Mouse (Mus musculus): Measurements from ENCODE around the gene Cblb. TPM values are rescaled to one million over a fixed set of nuclear protein-coding genes. Genes with fewer than 3 reads are reported as not detected.

Cblb gene
- total RNA-seq, 2 experiments from 2014 or later: 16.2 to 19.4 TPM

DNA sequence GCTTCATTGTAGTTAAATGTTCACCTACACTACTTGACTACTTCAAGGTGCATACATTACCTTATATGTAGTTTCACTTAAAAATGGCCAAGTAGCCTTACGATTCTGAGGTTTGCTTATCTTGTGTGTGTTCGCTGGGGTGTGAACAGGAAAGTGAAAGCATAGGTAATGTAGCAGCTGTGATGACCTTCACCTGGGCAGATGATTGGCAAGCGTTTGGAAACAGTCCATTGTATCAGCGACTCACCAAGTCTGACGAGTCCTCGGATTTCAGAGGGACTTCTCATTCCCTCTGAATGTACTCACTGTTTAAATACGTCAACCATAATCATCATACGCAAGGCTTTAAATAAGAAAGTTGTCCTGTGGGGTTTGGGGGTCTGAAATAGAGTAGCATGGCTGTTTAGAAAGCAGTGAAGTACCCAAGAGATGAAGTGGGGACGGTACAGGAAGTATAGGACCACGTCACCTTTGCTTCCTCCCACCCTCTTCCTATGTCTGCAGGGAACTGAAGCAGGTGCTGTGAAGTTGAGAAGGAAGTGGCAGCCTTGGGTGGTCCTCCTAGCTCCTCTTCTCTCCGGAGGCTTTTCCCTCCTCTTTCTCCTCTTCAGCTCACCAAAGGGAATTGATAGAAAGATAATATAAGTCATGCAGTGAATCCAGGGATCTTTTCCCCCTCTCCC, 101.9 kb downstream of the Cblb start:
- no peak for DNase-seq

DNA sequence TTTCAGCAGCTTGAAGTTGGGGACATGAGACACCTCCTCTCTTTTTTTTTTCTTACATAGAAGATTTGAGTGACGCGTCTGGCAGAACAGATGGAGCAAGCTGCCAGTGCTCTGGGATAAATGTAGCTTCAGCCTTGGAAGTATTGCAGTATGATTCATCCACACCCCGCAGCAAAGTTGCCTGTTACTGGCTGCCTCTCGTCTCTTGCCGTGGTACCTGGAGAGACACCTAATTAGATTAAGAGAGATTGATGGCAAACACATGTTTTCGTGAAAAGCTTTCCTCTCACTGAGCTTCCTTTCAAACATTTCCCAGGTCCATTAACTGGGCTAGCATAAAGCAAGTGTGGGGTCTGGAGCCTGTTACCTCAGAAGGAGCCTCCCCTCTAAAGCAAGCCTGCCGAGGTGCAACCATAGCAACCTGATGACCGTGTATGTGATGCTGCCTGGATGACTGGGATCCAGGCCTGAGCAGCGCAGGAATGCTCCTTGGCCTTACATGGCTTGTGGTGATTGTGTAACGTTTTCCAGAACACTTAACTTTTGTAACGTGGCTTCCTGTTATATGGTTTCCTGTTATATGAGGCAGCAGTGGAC, 103.7 kb downstream of the Cblb start:
- peak; percentile 6 for DNase-seq

DNA sequence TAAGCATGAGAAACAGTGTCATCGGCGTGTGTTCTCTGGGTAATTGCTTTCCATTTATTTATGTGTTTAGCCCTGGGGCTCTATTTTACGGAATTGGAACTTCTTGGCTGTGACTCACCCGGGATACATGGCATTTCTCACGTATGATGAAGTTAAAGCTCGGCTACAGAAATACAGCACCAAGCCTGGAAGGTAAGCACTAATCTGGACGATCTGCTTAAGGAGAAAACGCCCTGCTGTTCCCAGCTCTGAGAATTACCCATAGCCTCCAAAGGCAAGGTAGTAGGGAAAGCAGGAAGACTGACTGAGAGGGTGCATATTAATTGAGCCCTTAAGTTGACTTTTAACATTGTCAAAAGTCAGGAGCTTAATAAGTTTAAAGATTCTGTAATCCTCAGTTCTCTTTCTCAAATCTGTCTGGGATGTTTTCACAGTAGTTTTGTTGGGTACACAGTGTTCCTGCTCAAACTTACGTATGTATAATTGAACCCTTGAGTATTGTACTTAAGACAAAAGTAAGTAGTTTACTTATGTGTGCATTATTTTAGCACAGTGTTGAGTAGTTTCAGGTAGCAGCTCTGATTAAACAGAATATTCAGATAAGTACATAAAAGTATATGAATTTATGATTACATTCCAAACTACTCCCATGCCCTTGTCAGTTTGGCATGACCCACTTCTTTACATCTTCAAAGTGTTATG, 104.8 kb downstream of the Cblb start:
- DNase-seq: no peak

DNA sequence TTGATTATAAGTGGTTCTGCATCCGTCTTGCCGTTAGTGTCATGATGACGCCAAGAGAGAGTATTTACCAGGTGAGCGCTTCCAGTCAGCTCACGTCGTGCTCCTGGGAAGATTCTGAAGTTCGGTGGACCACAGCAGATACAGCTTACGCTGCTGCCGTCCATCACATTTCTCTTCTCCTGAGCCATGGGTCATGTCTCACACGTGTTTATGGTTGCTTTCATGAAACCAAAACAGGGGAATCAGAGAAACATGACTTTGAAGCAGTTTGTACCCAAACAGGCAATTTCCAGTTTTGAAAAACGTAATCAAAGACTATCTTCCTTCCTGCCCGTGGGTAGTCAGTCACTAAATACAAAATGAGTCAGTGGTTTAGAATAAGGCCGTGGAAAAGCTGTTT, 112.1 kb downstream of the Cblb start:
- DNase-seq: no peak

DNA sequence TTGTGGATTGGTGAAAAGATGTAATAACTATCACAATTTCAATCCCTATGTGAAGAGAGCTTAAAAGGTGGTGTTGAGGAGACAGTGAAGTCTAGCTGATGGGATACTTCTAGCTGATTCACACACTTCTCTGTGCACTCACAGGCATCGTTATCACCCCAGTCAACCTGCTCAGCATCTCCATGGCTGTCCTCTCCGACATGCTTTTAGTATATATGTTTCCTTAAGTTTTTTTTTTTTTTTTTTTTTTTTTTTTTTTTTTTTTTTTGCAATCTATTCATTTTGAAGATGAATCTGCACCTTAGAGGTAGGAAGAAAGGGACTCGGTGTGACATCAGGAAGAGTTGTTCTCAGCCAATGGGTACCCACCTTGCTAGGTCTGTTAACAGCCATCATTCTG, 112.8 kb downstream of the Cblb start:
- no peak for DNase-seq

DNA sequence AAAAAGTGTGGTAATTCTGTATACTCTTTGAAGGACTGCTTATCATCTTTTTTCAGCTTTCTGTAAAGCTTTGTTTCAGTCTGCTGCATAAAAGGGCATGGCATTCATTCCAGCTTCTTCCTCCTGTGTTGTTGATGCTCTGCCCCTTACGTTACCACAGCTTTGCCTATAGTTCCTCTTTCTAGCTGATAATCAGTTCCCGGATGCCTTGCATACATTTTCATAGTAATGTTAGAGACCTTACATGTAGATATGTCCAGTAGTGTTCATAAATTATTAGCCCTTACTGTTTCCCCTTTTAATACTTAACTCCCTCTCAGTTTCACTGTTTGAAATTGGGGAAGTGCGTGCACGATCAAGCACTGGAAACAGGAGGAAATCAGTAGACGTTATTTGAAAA, 113.8 kb downstream of the Cblb start:
- DNase-seq: no peak

DNA sequence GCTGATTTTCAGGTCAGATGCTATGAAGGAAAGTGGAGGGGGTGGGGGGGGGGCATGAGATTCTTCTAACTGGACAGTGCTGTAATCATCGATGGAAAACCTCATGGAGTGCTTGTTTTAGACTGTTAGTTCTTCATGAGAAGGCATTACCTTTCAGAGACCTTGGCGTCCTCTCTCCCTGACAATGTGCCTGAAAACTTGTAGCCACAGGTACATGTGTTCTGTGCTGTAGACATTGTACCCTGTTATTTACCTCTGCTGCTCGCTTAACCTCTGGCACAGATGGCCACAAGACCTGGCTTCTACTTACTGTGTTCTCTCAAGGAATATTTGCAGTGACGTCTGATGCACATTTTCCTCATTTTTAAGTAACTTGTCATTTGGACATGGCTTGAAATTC, 114.5 kb downstream of the Cblb start:
- DNase-seq: no peak

DNA sequence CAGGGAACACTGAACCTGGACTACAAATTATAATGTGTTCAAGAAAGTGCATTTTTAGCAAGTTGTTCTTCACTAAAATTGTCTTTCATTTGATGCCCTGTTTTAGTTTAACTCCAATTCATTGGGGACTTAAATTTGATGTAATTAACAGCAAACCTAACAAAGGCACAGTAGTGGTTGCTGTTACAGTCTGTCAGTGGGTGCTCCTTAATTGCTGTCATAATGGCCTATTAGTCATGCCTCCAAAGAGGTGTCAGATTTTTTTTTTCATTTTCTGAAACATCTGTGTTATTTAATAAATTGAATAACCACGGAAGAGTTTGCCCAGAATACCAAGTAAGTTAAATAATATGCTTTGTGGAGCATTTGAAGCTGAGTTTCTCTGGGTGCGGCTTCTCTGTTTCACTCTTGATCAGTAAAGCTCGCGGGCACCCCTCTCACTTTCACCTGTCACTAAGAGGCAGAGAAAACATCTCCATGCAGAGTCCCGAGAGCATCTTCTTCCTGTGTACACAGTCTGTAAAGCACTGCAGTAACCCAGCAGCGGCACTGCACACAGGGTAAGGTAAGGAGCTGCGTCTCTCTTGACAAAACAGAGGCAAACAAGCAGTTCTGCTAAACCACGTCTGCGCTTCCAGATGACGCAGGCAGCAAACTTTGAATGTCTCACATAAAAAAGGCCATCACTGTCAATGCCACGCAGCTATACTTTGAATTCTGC, 116.1 kb downstream of the Cblb start:
- DNase-seq: no peak

DNA sequence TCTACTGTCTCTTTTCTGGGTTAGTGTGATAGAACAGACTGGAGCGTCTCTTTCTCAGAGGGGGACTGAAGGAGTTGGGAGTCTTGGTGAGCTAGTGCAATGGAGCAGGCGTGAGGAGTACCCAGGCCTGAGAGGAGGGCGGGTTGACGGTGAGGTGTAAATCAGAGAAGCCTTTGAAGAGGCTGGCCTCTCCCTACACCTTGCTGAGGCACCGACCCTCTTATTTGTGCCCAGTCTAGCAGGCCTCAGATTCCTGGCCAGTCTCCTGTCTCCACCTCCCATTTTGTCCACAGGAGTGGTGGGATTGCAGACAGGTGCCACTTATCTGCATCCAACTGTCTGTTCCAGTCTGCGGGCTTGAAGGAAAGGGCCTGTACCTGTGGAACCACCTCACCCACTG, 117.0 kb downstream of the Cblb start:
- no peak for DNase-seq

DNA sequence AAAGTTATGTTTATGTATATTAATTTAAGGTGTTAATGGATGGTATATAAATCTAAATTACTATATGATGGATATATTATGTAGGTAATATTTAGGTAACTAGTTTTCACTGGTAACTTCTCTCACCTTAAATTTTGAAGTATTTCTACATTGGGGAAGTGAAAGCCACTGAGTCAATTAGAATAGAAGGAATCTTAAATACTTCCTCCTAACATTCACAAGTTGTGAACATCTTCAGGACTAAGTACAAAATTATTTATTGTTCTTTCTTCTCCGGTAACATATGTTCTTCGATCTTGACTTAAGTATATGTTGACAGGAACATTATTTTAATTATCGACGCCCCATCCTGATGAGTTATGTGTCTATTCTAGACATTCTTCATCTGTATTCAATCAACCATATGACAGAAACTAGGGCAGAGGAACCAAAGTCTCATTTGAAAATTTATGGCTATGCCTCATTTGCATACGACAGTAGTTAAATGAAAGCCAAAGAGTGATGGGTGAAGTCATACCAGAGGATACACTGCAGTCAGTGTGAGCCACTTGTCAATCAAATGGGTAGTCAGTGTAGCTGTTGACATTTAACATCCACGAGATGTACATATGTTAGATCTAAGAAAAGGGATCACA, 118.2 kb downstream of the Cblb start:
- no peak for DNase-seq

DNA sequence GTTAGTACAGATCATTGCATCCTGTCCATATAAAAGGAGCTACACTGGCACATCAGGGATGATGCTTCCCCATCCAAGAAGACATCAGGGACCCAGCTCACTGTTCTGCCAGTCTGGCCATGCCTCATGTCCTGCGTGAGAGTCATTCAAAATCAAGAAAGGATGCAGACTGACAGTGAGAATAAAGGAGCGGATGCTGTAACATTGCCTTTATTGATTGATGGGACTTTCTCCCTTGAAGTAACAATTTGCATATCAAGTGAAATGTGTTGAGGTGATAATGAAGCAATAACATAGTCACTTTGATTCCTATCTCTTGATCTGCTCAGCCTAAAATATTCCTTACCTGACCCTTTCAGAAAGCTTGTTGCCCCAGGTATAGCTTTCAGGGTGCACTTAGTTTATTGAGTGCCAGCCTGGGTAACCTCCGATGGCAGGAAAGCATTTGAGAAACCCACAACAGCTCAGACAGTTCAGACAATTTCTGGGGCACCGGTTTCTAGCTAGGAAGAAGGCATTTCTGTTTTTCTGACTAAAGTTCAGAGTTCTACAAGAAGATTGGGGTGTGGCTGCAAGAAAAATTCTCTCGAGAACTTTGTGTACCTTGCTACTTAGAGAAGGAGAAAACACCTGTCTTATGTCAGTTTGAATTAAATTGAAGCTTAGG, 124.1 kb downstream of the Cblb start:
- DNase-seq: no peak

DNA sequence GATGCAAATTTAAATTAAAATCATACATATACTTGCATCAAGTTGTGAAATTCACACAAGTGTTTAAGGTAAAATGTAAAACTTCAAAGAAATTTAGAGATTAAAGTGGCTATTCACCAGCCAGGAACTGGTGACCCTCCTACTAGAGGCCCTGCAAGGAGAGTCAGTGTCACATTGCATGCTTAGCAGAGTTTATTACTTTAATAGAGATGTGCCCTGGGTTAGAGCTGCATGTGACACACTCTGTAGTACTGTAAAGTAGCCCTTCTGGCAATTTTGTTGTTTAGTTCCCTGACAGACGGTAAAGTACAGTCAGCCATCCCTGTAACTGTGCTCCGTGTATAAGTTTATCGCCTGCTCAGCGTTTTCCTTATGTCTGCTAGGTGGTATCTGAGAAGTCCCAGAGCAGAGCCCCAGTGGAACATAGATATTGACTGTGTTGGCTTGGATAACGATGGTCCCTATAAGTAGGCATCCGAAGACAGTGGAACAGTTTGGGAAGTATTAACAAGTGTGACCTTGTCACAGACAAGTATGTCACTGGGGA, 129.0 kb downstream of the Cblb start:
- no peak for DNase-seq

DNA sequence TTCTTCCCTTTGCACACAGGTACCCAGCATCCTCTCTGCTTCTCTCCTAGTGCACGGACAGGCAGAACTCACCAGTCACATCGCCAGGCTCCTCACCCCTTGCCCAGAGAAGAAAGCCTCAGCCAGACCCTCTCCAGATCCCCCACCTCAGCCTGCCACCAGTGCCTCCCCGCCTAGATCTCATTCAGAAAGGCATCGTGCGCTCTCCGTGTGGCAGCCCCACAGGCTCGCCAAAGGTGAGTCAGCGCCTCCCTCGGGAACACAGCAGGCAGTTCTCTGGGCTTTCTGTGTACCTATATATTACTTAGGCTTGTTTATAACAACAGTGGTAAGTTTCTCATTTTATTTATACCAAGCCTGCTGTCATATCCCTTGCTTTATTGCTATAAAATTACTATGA, 133.2 kb downstream of the Cblb start:
- no peak for DNase-seq

DNA sequence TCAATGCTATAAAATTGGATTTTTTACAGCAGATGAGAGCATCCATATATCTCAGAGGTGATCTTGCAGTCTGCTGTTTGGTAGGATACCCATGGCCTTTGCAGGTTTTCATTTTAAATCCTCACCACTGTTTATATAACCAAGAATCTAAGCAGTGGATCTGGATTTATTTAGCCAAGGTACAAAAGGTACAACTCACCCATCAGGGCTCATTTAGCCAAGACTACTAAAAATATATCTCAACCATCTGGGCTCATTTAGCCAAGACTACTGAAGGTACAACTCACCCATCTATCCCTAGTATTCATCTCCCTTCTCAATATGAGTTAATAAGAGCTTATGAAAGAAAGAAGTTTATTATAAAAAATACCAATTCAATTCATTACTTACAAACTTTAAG, 142.2 kb downstream of the Cblb start:
- DNase-seq: no peak

DNA sequence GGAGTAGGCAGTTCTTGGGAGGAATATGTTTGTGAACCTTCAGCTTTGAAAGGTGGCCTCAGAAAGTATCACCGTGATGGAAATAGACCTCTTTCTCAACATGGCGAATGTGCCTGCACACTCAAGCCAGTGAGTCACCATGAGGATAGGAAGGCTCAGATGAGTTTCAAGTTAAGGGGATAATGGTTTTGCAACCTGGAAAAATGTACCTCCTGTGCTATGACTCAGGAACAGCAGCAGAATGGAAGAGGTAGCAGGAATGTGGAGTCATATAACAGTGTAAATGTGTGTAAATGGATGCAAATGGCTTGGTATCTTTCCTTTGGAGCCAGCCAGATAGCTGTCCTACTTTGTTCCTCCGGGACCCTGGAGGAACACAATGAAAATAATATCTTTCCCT, 148.8 kb downstream of the Cblb start:
- no peak for DNase-seq

DNA sequence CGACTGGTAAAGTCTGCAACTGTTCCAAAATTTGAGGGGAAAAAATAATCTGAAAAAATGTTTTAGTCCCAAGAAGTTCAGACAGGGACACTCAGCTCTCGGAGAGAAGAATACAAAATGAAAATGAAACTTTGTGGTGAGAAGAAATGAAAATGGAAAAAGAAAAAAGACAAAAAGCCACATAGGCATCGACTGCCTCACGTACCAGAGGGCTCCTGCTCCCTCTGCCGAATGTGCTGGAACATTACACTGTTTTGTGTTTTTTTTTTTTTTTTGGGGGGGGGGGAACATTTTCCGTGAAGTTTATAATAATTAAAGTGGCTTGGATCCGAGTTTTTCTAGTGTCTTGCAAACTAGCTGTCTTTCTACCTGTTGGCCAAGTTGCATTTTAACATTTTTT, 151.0 kb downstream of the Cblb start:
- DNase-seq: no peak

DNA sequence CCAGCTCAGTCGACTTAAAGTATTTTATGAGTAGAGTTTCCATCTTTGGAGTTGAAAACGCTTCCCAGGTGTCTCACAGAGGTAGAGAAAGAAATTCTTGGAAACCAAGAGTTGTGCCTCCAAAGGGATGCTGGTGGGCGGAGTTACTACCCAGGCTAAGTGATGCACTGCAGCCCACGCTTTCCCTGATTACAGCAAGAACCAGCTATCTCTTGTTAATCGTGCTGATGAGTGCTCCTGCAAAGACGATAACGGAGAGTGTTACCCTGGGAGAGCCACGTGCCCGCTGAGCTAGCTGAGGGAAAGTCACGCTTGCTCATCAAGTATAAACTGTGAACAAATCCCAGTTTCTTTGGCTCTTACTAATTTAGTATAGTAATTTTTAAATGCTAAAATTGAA, 153.3 kb downstream of the Cblb start:
- DNase-seq: no peak

DNA sequence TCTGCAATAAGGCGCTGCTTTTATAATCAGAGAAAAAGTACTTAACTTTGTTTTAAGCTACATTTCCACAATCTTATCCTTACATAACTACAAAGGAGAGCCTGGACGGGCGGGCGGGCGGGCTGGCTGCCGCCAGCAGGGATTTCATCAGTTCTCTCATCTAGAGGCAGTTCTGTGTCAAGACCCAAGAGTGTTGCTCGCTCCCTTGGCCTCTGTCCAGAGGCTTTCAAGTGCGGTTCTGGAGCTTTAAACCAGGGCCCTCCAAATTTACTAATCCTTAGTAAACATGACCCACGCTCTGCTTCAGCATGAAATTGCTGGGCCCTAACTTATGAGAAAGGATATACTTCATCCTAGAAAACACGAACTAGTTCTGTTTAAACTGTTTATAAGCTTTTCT, 155.7 kb downstream of the Cblb start:
- DNase-seq: no peak

DNA sequence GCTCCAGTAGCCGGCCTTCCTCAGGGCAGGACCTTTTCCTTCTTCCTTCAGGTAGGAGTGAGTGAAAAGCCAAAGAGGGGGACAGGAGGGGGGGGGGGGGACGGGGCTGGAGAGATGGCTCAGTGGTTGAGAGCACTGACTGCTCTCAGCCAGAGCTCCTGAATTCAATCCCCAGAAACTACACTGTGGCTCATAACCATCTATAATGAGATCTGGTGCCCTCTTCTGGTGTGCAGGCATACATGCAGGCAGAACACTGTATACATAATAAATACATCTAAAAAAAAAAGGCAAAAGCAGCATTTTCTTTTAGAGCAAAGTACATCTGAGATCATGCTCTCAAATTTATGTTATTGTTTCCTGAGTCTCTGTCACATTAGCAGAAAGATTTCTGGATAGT, 158.1 kb downstream of the Cblb start:
- no peak for DNase-seq

DNA sequence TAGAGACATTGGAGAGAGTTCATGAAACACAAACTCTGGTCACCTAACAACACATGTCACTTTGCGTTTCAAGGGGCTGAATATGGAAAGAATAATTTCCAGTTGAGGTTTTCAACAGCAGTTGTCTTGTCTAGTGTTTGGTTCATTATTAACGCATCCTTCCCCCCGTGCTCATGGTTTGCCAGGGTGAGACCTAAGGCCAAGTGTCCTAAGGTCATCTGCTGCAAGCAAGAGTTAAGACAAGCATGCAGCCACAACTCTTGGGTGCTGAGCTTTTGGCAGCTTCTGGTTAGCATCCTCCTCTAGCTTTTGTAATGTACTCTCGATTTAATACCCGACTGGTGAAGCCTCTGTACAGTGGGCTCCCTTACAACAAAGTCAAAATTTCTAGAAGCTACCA, 159.7 kb downstream of the Cblb start:
- DNase-seq: no peak

DNA sequence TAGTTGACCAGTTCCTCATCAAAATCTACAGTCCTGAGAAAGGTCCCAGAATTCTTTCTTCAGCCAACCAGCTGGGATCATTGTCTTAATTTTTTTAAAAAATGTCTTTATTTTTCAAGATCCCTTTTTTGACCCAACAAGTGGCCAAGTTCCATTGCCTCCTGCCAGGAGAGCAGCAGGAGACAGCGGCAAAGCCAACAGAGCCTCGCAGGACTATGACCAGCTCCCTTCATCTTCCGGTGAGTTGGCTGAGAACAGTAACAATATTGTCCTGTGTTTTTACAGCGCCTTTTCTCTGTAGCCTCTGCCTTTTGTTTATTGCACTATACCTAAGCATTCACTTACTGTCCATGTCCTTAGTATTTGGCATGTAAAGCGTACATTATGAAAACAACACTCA, 163.0 kb downstream of the Cblb start:
- no peak for DNase-seq

DNA sequence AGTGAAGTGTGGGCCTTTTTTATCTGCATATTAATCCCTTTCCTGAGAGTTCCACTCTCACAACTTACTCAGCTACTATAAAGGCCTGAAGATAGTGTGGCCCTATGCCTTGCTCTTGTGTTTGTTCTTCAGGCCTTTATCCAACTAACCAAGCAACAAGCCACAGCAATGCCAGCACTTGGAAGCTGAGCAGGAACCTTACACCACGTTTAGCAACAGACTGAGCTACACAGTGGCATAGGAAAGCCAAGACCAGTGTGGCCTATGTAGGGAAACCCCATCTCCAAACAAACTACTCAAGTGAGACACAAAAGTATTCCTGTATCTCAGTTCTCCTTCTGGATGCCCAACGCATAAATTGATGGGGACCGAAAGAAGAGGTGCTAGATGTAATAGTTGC, 163.8 kb downstream of the Cblb start:
- DNase-seq: no peak

Data from gastrocnemius, postnatal 10 days (tissue).